Mouse (Mus musculus) neural tube, embryonic 12.5 days (tissue): ENCODE measurements around the gene Fasn. TPM values are rescaled to one million over a fixed set of nuclear protein-coding genes. Genes with fewer than 3 reads are reported as not detected.
"Not testable (repeated sequence)": the region's sequence is repeated elsewhere in the genome, so short reads cannot be mapped to it uniquely, and the experiment has no call there.

Experiments used
- ATAC-seq: fragments of 200-750 bp; cut with Nextera tagmentation; 2 replicates; pipeline ENCODE4 v1.8.0; 2017; ENCODE audit warnings: low read depth, mild to moderate bottlenecking, moderate TSS enrichment, moderate library complexity; ENCODE audit not compliant: low FRiP score
- H3K27ac ChIP-seq: fragments of 300-500 bp; sonication (generic); 2 replicates; pipeline ENCODE4 v1.5.1; 2016
- H3K27me3 ChIP-seq: fragments of 300-500 bp; sonication (generic); replicated peaks from 2 replicates; pipeline ENCODE4 v1.6.1; 2016; ENCODE audit warnings: mild to moderate bottlenecking
- H3K36me3 ChIP-seq: fragments of 300-500 bp; sonication (generic); 2 replicates; pipeline ENCODE4 v1.6.1; 2016; ENCODE audit warnings: mild to moderate bottlenecking
- H3K4me1 ChIP-seq: fragments of 300-500 bp; sonication (generic); 2 replicates; pipeline ENCODE4 v1.6.1; 2016
- H3K4me2 ChIP-seq: fragments of 300-500 bp; sonication (generic); replicated peaks from 2 replicates; pipeline ENCODE4 v1.6.1; 2016; ENCODE audit warnings: mild to moderate bottlenecking
- H3K4me3 ChIP-seq: fragments of 300-500 bp; sonication (generic); 2 replicates; pipeline ENCODE4 v1.5.1; 2016
- H3K9ac ChIP-seq: fragments of 300-500 bp; sonication (generic); 2 replicates; pipeline ENCODE4 v1.6.1; 2016; ENCODE audit warnings: mild to moderate bottlenecking
- H3K9me3 ChIP-seq: fragments of 300-500 bp; sonication (generic); 2 replicates; pipeline ENCODE4 v1.6.1; 2016; ENCODE audit warnings: mild to moderate bottlenecking
- whole genome bisulfite sequencing: fragments of 180-500 bp; shearing (Covaris S2); methylation state at CpG from one replicate; pipeline ENCODE4 v1.1.7; 2016; 5-methylcytosine and 5-hydroxymethylcytosine counted together
- polyA plus RNA-seq: library from polyadenylated mRNA; unstranded; fragments of >200 nt; fragmentation: Nextera tagmentation; extraction: Ambion mirVana; gene quantifications from 2 replicates; pipeline ENCODE4 v1.2.1, GENCODE M21; 2016

The Fasn gene
- polyA plus RNA-seq, 1 experiment from 2014 or later, result 102 TPM

- H3K9ac ChIP-seq, result no peak overlapping the region
- no peaks in the 10 kb centered on the region for H3K27me3 ChIP-seq
- 88% methylated on average over 9 of the region's 9 CpGs for WGBS
- no peak overlapping the region for H3K4me3 ChIP-seq
- no peaks in the 10 kb centered on the region for H3K9me3 ChIP-seq
- no peaks in the 10 kb centered on the region for H3K36me3 ChIP-seq
- no peak overlapping the region for H3K27ac ChIP-seq
- H3K4me1 ChIP-seq, result no peaks in the 10 kb centered on the region
- H3K4me2 ChIP-seq, result no peak overlapping the region
- no peak for ATAC-seq
Measured at GRCm38 (mm10) chr11:120846725-120847475, 22.6 kb upstream of the Fasn start.

GRCm38 (mm10) chr11:120844329-120844728 lies 20.0 kb upstream of the Fasn start:
- no peak overlapping the region for H3K4me3 ChIP-seq
- 93% methylated on average over 4 of the region's 4 CpGs for WGBS
- H3K4me2 ChIP-seq, result no peak overlapping the region
- no peak overlapping the region for H3K9ac ChIP-seq
- H3K27ac ChIP-seq, result no peak overlapping the region
- H3K4me1 ChIP-seq, result no peaks in the 10 kb centered on the region
- H3K36me3 ChIP-seq, result no peaks in the 10 kb centered on the region
- no peak for ATAC-seq
- no peaks in the 10 kb centered on the region for H3K27me3 ChIP-seq
- no peaks in the 10 kb centered on the region for H3K9me3 ChIP-seq

- no peak overlapping the region for H3K4me2 ChIP-seq
- peaks cover 13% of the 10 kb centered on the region; the same call in 1 of the 2 replicates for H3K4me1 ChIP-seq
- H3K4me3 ChIP-seq, result no peak overlapping the region
- no peaks in the 10 kb centered on the region for H3K27me3 ChIP-seq
- H3K36me3 ChIP-seq, result no peaks in the 10 kb centered on the region
- peak; percentile 56; the same call in 1 of the 2 replicates for ATAC-seq
- H3K27ac ChIP-seq, result 0 out of 2 replicates have a peak overlapping the region, but pooled peaks have one; percentile 12
- H3K9me3 ChIP-seq, result no peaks in the 10 kb centered on the region
- WGBS, result 57% methylated on average over 8 of the region's 8 CpGs
- H3K9ac ChIP-seq, result no peak overlapping the region
Measured at GRCm38 (mm10) chr11:120833555-120834280, 9.4 kb upstream of the Fasn start.

- peaks cover 13% of the 10 kb centered on the region; the same call in 1 of the 2 replicates for H3K4me1 ChIP-seq
- not testable (repeated sequence) for H3K4me3 ChIP-seq, H3K27me3 ChIP-seq, H3K4me2 ChIP-seq, H3K27ac ChIP-seq, H3K9ac ChIP-seq, ATAC-seq, H3K36me3 ChIP-seq, H3K9me3 ChIP-seq
- 94% methylated on average over 5 of the region's 5 CpGs for WGBS
Measured at GRCm38 (mm10) chr11:120832962-120833361, 8.6 kb upstream of the Fasn start.

- no peaks in the 10 kb centered on the region for H3K27me3 ChIP-seq
- no peak overlapping the region; the same call in 1 of the 2 replicates for H3K9ac ChIP-seq
- H3K36me3 ChIP-seq, result no peaks in the 10 kb centered on the region
- ATAC-seq, result no peak
- no peak overlapping the region for H3K4me3 ChIP-seq
- no peaks in the 10 kb centered on the region for H3K9me3 ChIP-seq
- 80% methylated on average over 3 of the region's 3 CpGs for WGBS
- H3K4me2 ChIP-seq, result no peak overlapping the region
- H3K27ac ChIP-seq, result no peak overlapping the region
- peaks cover 13% of the 10 kb centered on the region; the same call in 1 of the 2 replicates for H3K4me1 ChIP-seq
Measured at GRCm38 (mm10) chr11:120831659-120832440, 7.5 kb upstream of the Fasn start.

- ATAC-seq, result no peak
- Histone ChIP-seq H3K4me3 (no peak overlapping the region), H3K9ac (no peak overlapping the region), H3K4me1 (peaks cover 17% of the 10 kb centered on the region), H3K27me3 (no peaks in the 10 kb centered on the region), H3K36me3 (no peaks in the 10 kb centered on the region; the same call in 1 of the 2 replicates), H3K4me2 (no peak overlapping the region), H3K9me3 (no peaks in the 10 kb centered on the region), H3K27ac (no peak overlapping the region)
- WGBS, result 82% methylated on average over 12 of the region's 12 CpGs
Measured at GRCm38 (mm10) chr11:120830686-120831085, 6.3 kb upstream of the Fasn start.

GRCm38 (mm10) chr11:120829757-120830532 lies 5.6 kb upstream of the Fasn start:
- no peak for ATAC-seq
- Histone ChIP-seq H3K4me2 (no peak overlapping the region), H3K36me3 (no peaks in the 10 kb centered on the region; the same call in 1 of the 2 replicates), H3K9ac (no peak overlapping the region), H3K27ac (no peak overlapping the region), H3K27me3 (no peaks in the 10 kb centered on the region), H3K4me1 (peaks cover 24% of the 10 kb centered on the region), H3K4me3 (no peak overlapping the region), H3K9me3 (no peaks in the 10 kb centered on the region)
- 90% methylated on average over 10 of the region's 10 CpGs for WGBS

- Histone ChIP-seq H3K27ac (no peak overlapping the region), H3K27me3 (no peaks in the 10 kb centered on the region), H3K36me3 (no peaks in the 10 kb centered on the region; the same call in 1 of the 2 replicates), H3K4me3 (no peak overlapping the region), H3K4me2 (no peak overlapping the region), H3K4me1 (peaks cover 14% of the 10 kb centered on the region), H3K9ac (no peak overlapping the region), H3K9me3 (no peaks in the 10 kb centered on the region)
- 83% methylated on average over 4 of the region's 4 CpGs for WGBS
- ATAC-seq, result no peak
Measured at GRCm38 (mm10) chr11:120828416-120828815, 4.1 kb upstream of the Fasn start.

- peaks cover 31% of the 10 kb centered on the region for H3K4me1 ChIP-seq
- 81% methylated on average over 8 of the region's 8 CpGs for WGBS
- H3K4me3 ChIP-seq, result no peak overlapping the region
- H3K27me3 ChIP-seq, result no peaks in the 10 kb centered on the region
- H3K9me3 ChIP-seq, result no peaks in the 10 kb centered on the region
- H3K4me2 ChIP-seq, result no peak overlapping the region
- ATAC-seq, result no peak
- H3K36me3 ChIP-seq, result peaks cover 10% of the 10 kb centered on the region
- H3K27ac ChIP-seq, result peak overlapping the region; percentile 98
- no peak overlapping the region for H3K9ac ChIP-seq
Measured at GRCm38 (mm10) chr11:120826016-120826953, 1.9 kb upstream of the Fasn start.

- no peaks in the 10 kb centered on the region for H3K27me3 ChIP-seq
- 50% methylated on average over 4 of the region's 4 CpGs for WGBS
- no peak for ATAC-seq
- H3K4me3 ChIP-seq, result peak overlapping the region; percentile 86
- peak overlapping the region; percentile 98 for H3K27ac ChIP-seq
- H3K9ac ChIP-seq, result peak overlapping the region; percentile 93
- H3K36me3 ChIP-seq, result peaks cover 19% of the 10 kb centered on the region
- H3K4me2 ChIP-seq, result peak overlapping the region; percentile 97
- H3K9me3 ChIP-seq, result no peaks in the 10 kb centered on the region
- H3K4me1 ChIP-seq, result peaks cover 39% of the 10 kb centered on the region
Measured at GRCm38 (mm10) chr11:120825289-120825863, 1.0 kb upstream of the Fasn start.
